Mouse (Mus musculus) neutrophil, adult 59 days (primary cell): ENCODE data around the gene Slirp. TPM values are rescaled to one million over a fixed set of nuclear protein-coding genes. Genes with fewer than 3 reads are reported as not detected.

Experiments
- total RNA-seq, 2 experiments: library from RNA; stranded (reverse); gene quantifications; 1 replicate in 1 of 2; 2 replicates in 1 of 2; pipeline ENCODE4 v1.2.4; 2023

Gene Slirp
- 10 to 100 TPM; 32.0 to 43.1 TPM for total RNA-seq

DNA sequence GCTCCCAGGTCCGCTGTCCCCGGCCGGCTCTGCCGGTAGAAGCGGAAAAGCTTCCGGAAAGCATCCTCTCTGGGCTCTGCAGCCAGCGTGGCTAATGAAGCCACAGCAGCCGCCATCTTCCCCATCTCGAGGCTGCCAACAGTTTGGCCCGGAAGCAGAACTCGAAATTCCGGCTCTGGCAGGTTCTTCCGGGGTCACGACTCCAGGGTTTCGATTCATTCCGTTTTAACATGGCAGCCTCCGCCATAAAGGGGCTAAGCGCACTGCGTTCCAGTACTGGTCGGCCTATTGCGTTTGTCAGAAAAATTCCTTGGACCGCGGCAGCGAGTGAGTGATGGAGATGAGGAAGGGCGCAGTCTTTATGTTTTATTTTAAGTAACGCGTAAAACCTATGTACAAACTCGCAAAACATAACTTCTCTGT is at the start of gene Slirp, which contains the start of gene Alkbh1:
TSS of gene Slirp (plus strand) at position 197 of the 423 bp plus-strand sequence.
TSS of gene Alkbh1 (minus strand) at position 318 of the 423 bp plus-strand sequence.

GRCm38 (mm10) chr12:87471964-87472786 is 28.5 kb downstream of the Slirp start, which contains the start of gene Snw1:
Snw1 (minus strand) TSS chr12:87472274.

DNA sequence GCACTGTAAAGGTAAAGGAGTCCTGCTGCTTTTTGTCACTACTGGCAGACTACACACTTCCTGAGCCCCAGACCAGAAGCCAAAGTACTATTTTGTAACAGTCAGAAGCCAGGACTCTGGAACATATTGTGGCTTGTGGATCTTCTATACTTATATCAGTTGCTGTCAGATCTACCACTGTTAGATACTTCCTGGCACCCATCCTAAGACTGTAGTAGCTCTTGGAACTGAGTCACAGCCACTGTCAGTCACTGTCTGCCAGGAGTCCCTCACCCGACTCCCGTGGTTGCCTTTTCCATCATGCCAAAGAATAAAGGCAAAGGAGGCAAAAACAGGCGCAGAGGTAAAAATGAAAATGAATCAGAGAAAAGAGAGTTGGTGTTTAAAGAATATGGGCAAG is 50.7 kb downstream of the Slirp start, which contains the start of gene Gm5788:
TSS of gene Gm5788 (plus strand) at position 301 of the 400 bp plus-strand sequence.

Other genes with a start within 250 kb of the Slirp start
- gene Samd15, start 244.2 kb upstream of the Slirp start, total RNA-seq: under 1 TPM in 1 of 2 experiments, not detected in 1; 0.77 TPM
- gene Tmed8, start 243.4 kb upstream of the Slirp start, total RNA-seq: 10 to 100 TPM in 1 of 2 experiments, 1 to 10 TPM in 1; 9.9 to 10.6 TPM
- 1 to 10 TPM; 2.9 to 3.1 TPM for gene Noxred1, start 205.2 kb upstream of the Slirp start, total RNA-seq
- 10 to 100 TPM; 25.7 to 31.5 TPM for gene Vipas39, start 177.6 kb upstream of the Slirp start, total RNA-seq
- 10 to 100 TPM; 71.3 to 76.8 TPM for gene Ahsa1, start 177.4 kb upstream of the Slirp start, total RNA-seq
- not detected for gene Ism2, start 144.2 kb upstream of the Slirp start, total RNA-seq
- 100 to 1,000 TPM; 118 to 124 TPM for gene Sptlc2, start 55.5 kb upstream of the Slirp start, total RNA-seq
- gene Alkbh1, start 121 bp downstream of the Slirp start, total RNA-seq: 10 to 100 TPM; 20.7 to 24.0 TPM
- 10 to 100 TPM; 42.4 to 46.1 TPM for gene Snw1, start 28.4 kb downstream of the Slirp start, total RNA-seq
- not detected for gene Gm5788, start 50.8 kb downstream of the Slirp start, total RNA-seq
- not detected for gene Gm8300, start 70.4 kb downstream of the Slirp start, total RNA-seq
- gene Oog1, start 158.8 kb downstream of the Slirp start, total RNA-seq: not detected
- gene Gm4027, start 175.0 kb downstream of the Slirp start, total RNA-seq: not detected
- not detected for gene Gm16381, start 200.7 kb downstream of the Slirp start, total RNA-seq